1 mouse cellular context compared by ENCODE assay signal in the genomic region with DNA sequence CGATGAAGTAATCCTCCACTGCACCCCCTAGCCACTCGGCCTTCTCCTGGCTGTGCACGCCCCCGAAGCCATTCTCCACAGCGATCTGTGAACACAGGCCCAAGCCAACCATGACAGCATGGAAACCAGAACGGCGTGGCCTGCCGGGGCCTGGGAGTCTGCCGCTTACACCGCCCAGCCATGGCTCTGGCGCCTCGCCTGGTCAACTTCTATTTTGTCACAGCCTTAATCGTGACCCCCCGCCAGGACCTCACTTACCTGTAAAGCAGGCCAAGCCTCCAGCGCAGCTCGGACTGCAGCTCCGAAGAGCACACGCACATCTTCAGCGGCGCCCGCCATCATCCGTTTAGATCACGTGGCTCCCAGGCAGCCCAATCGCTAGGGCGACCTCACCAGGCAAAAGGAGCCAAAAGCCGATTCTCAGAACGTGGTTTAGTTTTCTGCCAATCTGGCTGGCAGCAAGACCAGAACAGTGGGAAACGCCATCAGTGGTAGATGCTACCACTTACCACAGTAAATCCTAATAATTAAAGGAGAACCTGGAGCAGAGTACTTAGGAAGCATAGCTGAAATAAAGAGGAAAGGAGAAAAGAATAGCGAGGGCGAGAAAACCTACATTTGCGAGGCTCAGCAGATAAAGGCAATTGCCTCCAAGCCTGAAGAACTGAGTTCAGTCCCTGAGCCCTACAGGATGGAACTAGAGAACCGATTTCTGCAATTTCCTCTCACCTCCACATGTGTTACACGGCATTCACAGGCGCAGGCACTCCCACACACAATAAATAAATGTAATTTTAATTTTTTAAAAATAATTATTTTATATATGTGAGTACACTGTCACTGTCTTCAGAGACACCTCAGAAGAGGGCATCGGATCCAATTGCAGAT.
TF ChIP-seq lines count a peak whose summit lies in the region.

A gene (minus strand): TSS at position 373 of the 888 bp plus-strand sequence.

TF ChIP-seq in CH12.LX, 34 proteins besides CTCF, POLR2A, EP300 and RAD21 (continued from another document):
- TF ChIP-seq TBP (conservative IDR thresholded peaks at IDR 0.05; ENCODE audit: low read depth, low read length) (peak; percentile 57; the same call in 1 of the 2 replicates), SMC3 (IDR thresholded peaks at IDR 0.05; ENCODE audit: low read depth, low read length) (no peak), ZNF384 (IDR thresholded peaks at IDR 0.05; ENCODE audit: low read depth, low read length) (no peak), PAX5 (IDR thresholded peaks at IDR 0.05; ENCODE audit: low read length) (no peak), TCF12 (IDR thresholded peaks at IDR 0.05; ENCODE audit: low read depth, low read length) (peak; percentile 86), MAZ (IDR thresholded peaks at IDR 0.05; ENCODE audit: low read depth, low read length) (no peak), SIN3A (IDR thresholded peaks at IDR 0.05; ENCODE audit: low read length) (peak; percentile 95), JUN (IDR thresholded peaks at IDR 0.05; ENCODE audit: insufficient read depth, low read depth, low read length) (no peak), NELFE (IDR thresholded peaks at IDR 0.05; ENCODE audit: low read depth, low read length) (peak; percentile 83; the same call in 1 of the 2 replicates), ZKSCAN1 (IDR thresholded peaks at IDR 0.05; ENCODE audit: borderline replicate concordance, low read depth, low read length) (no peak), BHLHE40 (IDR thresholded peaks at IDR 0.05; ENCODE audit: low read depth, low read length) (peak; percentile 82), USF2 (conservative IDR thresholded peaks at IDR 0.05; ENCODE audit: low read depth, low read length) (peak; percentile 79), ZC3H11A (IDR thresholded peaks at IDR 0.05; ENCODE audit: low read depth, low read length) (no peak), CHD2 (IDR thresholded peaks at IDR 0.05; ENCODE audit: low read length) (no peak), UBTF (IDR thresholded peaks at IDR 0.05; ENCODE audit: low read depth, low read length) (no peak), JUND (conservative IDR thresholded peaks at IDR 0.05; ENCODE audit: low read depth, low read length) (no peak), CHD1 (IDR thresholded peaks at IDR 0.05; ENCODE audit: low read depth, low read length) (no peak), MYC (IDR thresholded peaks at IDR 0.05; ENCODE audit: low read depth, low read length) (peak; percentile 95), GABPA (IDR thresholded peaks at IDR 0.05; ENCODE audit: insufficient replicate concordance, low read depth, low read length) (no peak; the same call in 1 of the 2 replicates), ZMIZ1 (IDR thresholded peaks at IDR 0.05; ENCODE audit: low read depth, low read length) (peak; percentile 64), MXI1 (IDR thresholded peaks at IDR 0.05; ENCODE audit: low read depth, low read length) (peak; percentile 88)
